Mouse (Mus musculus) kidney, postnatal 4 days (tissue): ENCODE results near the gene Fzd9.

Source experiments
- DNase-seq, 2 experiments: peaks; one replicate each; pipeline ENCODE4 v3.0.0; 2021; ENCODE audit warnings: mixed read lengths in 2 of 2

The Fzd9 gene

GRCm38 (mm10) chr5:135251079-135251454, at the start of gene Fzd9:
Fzd9 (minus strand) TSS chr5:135251230.
- DNase-seq: peak; percentile 91 to 93

GRCm38 (mm10) chr5:135292001-135292400, 41.0 kb upstream of the Fzd9 start:
- DNase-seq: no peak

- DNase-seq: no peak
These were observed 40.2 kb upstream of the Fzd9 start for GRCm38 (mm10) chr5:135291193-135291592.

- DNase-seq: no peak
These were observed 39.7 kb upstream of the Fzd9 start for GRCm38 (mm10) chr5:135290703-135291102.

GRCm38 (mm10) chr5:135286926-135287325, 35.9 kb upstream of the Fzd9 start:
- DNase-seq: no peak

- DNase-seq: peak; percentile 89 to 92
These were observed 35.2 kb upstream of the Fzd9 start for GRCm38 (mm10) chr5:135286185-135286584.

- no peak for DNase-seq
These were observed 34.2 kb upstream of the Fzd9 start for GRCm38 (mm10) chr5:135285211-135285610.

GRCm38 (mm10) chr5:135280226-135280625, 29.2 kb upstream of the Fzd9 start:
- no peak for DNase-seq

GRCm38 (mm10) chr5:135276597-135276996, 25.6 kb upstream of the Fzd9 start:
- peak; percentile 15 to 41 for DNase-seq

GRCm38 (mm10) chr5:135274663-135275396, 23.8 kb upstream of the Fzd9 start:
- peak in 1 of 2 experiments; percentile 29 for DNase-seq

- no peak for DNase-seq
These were observed 20.6 kb upstream of the Fzd9 start for GRCm38 (mm10) chr5:135271563-135272165.

GRCm38 (mm10) chr5:135270361-135270760, 19.3 kb upstream of the Fzd9 start:
- DNase-seq: no peak

- no peak for DNase-seq
These were observed 18.4 kb upstream of the Fzd9 start for GRCm38 (mm10) chr5:135269451-135269850.

- DNase-seq: peak in 1 of 2 experiments; percentile 51
These were observed 13.5 kb upstream of the Fzd9 start for GRCm38 (mm10) chr5:135264548-135264947.

- peak; percentile 57 to 68 for DNase-seq
These were observed 13.0 kb upstream of the Fzd9 start for GRCm38 (mm10) chr5:135263866-135264503.

- peak; percentile 44 to 59 for DNase-seq
These were observed 7.5 kb upstream of the Fzd9 start for GRCm38 (mm10) chr5:135258280-135259150.

- DNase-seq: peak in 1 of 2 experiments; percentile 25
These were observed 6.5 kb upstream of the Fzd9 start for GRCm38 (mm10) chr5:135257559-135257958.

- DNase-seq: no peak
These were observed 5.1 kb upstream of the Fzd9 start for GRCm38 (mm10) chr5:135256166-135256565.

- no peak for DNase-seq
These were observed 2.8 kb upstream of the Fzd9 start for GRCm38 (mm10) chr5:135253741-135254401.

GRCm38 (mm10) chr5:135250186-135251078, 598 bp downstream of the Fzd9 start:
- DNase-seq: peak; percentile 34 to 57
